Mouse (Mus musculus) thymus, postnatal 36 days (tissue): Measurements from ENCODE around the gene Tmem236.
"Not testable (repeated sequence)": the region's sequence is repeated elsewhere in the genome, so short reads cannot be mapped to it uniquely, and the experiment has no call there.

ENCODE experiments used
- DNase-seq, 2 experiments: peaks; one replicate each; pipeline ENCODE4 v3.0.0; 2022; ENCODE audit warnings: mixed read lengths in 2 of 2

The Tmem236 gene

GRCm38 (mm10) chr2:14198325-14198903 lies 24.1 kb downstream of the Tmem236 start:
- not testable (repeated sequence) for DNase-seq

GRCm38 (mm10) chr2:14199621-14200020 lies 25.3 kb downstream of the Tmem236 start:
- DNase-seq = no peak

- DNase-seq = not testable (repeated sequence)
Measured at GRCm38 (mm10) chr2:14200879-14201445, 26.6 kb downstream of the Tmem236 start.

- DNase-seq = no peak
Measured at GRCm38 (mm10) chr2:14204308-14204707, 30.0 kb downstream of the Tmem236 start.

GRCm38 (mm10) chr2:14206798-14207197 lies 32.5 kb downstream of the Tmem236 start:
- DNase-seq = no peak

- DNase-seq = no peak
Measured at GRCm38 (mm10) chr2:14210731-14211130, 36.4 kb downstream of the Tmem236 start.

GRCm38 (mm10) chr2:14211606-14212005 lies 37.3 kb downstream of the Tmem236 start:
- no peak for DNase-seq

- DNase-seq = no peak
Measured at GRCm38 (mm10) chr2:14214764-14215163, 40.4 kb downstream of the Tmem236 start.

- no peak for DNase-seq
Measured at GRCm38 (mm10) chr2:14216653-14217052, 42.3 kb downstream of the Tmem236 start.

- DNase-seq = no peak
Measured at GRCm38 (mm10) chr2:14218126-14218525, 43.8 kb downstream of the Tmem236 start.

GRCm38 (mm10) chr2:14224387-14224786 lies 50.1 kb downstream of the Tmem236 start:
- no peak for DNase-seq

GRCm38 (mm10) chr2:14228495-14228894 lies 54.2 kb downstream of the Tmem236 start:
- DNase-seq = no peak

- DNase-seq = no peak
Measured at GRCm38 (mm10) chr2:14229149-14229548, 54.8 kb downstream of the Tmem236 start, which contains the start of gene Mrc1. Gene Mrc1 (plus strand): TSS chr2:14229392.

GRCm38 (mm10) chr2:14229979-14230378 lies 55.7 kb downstream of the Tmem236 start:
- DNase-seq = no peak

- no peak for DNase-seq
Measured at GRCm38 (mm10) chr2:14232897-14233296, 58.6 kb downstream of the Tmem236 start.

- no peak for DNase-seq
Measured at GRCm38 (mm10) chr2:14233983-14234382, 59.7 kb downstream of the Tmem236 start.

GRCm38 (mm10) chr2:14235319-14235718 lies 61.0 kb downstream of the Tmem236 start:
- no peak for DNase-seq

- no peak for DNase-seq
Measured at GRCm38 (mm10) chr2:14236920-14237319, 62.6 kb downstream of the Tmem236 start.

GRCm38 (mm10) chr2:14237723-14238122 lies 63.4 kb downstream of the Tmem236 start:
- no peak for DNase-seq

- no peak for DNase-seq
Measured at GRCm38 (mm10) chr2:14239151-14239550, 64.8 kb downstream of the Tmem236 start.

GRCm38 (mm10) chr2:14244157-14244556 lies 69.8 kb downstream of the Tmem236 start:
- DNase-seq = no peak

- no peak for DNase-seq
Measured at GRCm38 (mm10) chr2:14244668-14245067, 70.3 kb downstream of the Tmem236 start.

GRCm38 (mm10) chr2:14249839-14250564 lies 75.7 kb downstream of the Tmem236 start:
- DNase-seq = peak; percentile 9 to 25

GRCm38 (mm10) chr2:14251938-14252337 lies 77.6 kb downstream of the Tmem236 start:
- DNase-seq = no peak
